Mouse (Mus musculus) forebrain, embryonic 10.5 days (tissue): ENCODE measurements around the gene Pnmal1. TPM values are rescaled to one million over a fixed set of nuclear protein-coding genes. Genes with fewer than 3 reads are reported as not detected.

Experiments used
- DNase-seq: peaks from one replicate; pipeline ENCODE4 v3.0.0-alpha.2; 2017; ENCODE audit warnings: low spot score; ENCODE audit errors: extremely low spot score
- H3K27ac ChIP-seq: fragments of 300-500 bp; sonication (generic); 2 replicates; pipeline ENCODE4 v1.5.1; 2016; ENCODE audit warnings: mild to moderate bottlenecking
- H3K27me3 ChIP-seq: fragments of 300-500 bp; sonication (generic); 2 replicates; pipeline ENCODE4 v1.6.1; 2016; ENCODE audit warnings: mild to moderate bottlenecking; ENCODE audit not compliant: poor library complexity, severe bottlenecking
- H3K36me3 ChIP-seq: fragments of 300-500 bp; sonication (generic); replicated peaks from 2 replicates; pipeline ENCODE4 v1.6.1; 2016; ENCODE audit warnings: mild to moderate bottlenecking, moderate library complexity
- H3K4me1 ChIP-seq: fragments of 300-500 bp; sonication (generic); 2 replicates; pipeline ENCODE4 v1.6.1; 2016
- H3K4me3 ChIP-seq: fragments of 300-500 bp; sonication (generic); 2 replicates; pipeline ENCODE4 v1.5.1; 2016; ENCODE audit warnings: mild to moderate bottlenecking, moderate library complexity
- H3K9me3 ChIP-seq: fragments of 300-500 bp; sonication (generic); 2 replicates; pipeline ENCODE4 v1.6.1; 2016; ENCODE audit warnings: mild to moderate bottlenecking, moderate library complexity
- WGBS: fragments of 180-500 bp; shearing (Covaris S2); methylation state at CpG from one replicate; pipeline ENCODE4 v1.1.7; 2016; 5-methylcytosine and 5-hydroxymethylcytosine counted together
- polyA plus RNA-seq: library from polyadenylated mRNA; unstranded; fragments of >200 nt; fragmentation: Nextera tagmentation; extraction: Ambion mirVana; gene quantifications from 2 replicates; pipeline ENCODE4 v1.2.1, GENCODE M21; 2016

Gene Pnmal1
- polyA plus RNA-seq, 1 experiment from 2014 or later, result 9.3 TPM

- 94% methylated on average over 3 of the region's 3 CpGs for WGBS
- Histone ChIP-seq H3K27me3 (no peaks in the 10 kb centered on the region), H3K36me3 (no peaks in the 10 kb centered on the region), H3K4me1 (peaks cover 35% of the 10 kb centered on the region), H3K9me3 (no peaks in the 10 kb centered on the region), H3K4me3 (no peak overlapping the region), H3K27ac (no peak overlapping the region)
- DNase-seq, result no peak
These were observed 19.1 kb downstream of the Pnmal1 start for GRCm38 (mm10) chr7:16978593-16978992.

- peak; percentile 49 for DNase-seq
- H3K4me1 ChIP-seq, result peaks cover 43% of the 10 kb centered on the region
- H3K4me3 ChIP-seq, result peak overlapping the region; percentile 35
- peak overlapping the region; percentile 85 for H3K27ac ChIP-seq
- WGBS, result 17% methylated on average over 12 of the region's 12 CpGs
- no peaks in the 10 kb centered on the region for H3K27me3 ChIP-seq
- peaks cover under 1% of the 10 kb centered on the region for H3K36me3 ChIP-seq
- no peaks in the 10 kb centered on the region for H3K9me3 ChIP-seq
These were observed 20.9 kb downstream of the Pnmal1 start for GRCm38 (mm10) chr7:16980348-16980747.

- peak; percentile 89 for DNase-seq
- peak within 1 kb of the TSS; percentile 82 for H3K27ac ChIP-seq
These were observed 23.5 kb downstream of the Pnmal1 start, which contains the start of gene Gm42372 for GRCm38 (mm10) chr7:16982859-16983568. Gm42372 (plus strand) TSS chr7:16983086.

GRCm38 (mm10) chr7:16987541-16988149, 28.2 kb downstream of the Pnmal1 start:
- H3K9me3 ChIP-seq, result peaks cover 6% of the 10 kb centered on the region; the same call in 1 of the 2 replicates
- no peak overlapping the region for H3K4me3 ChIP-seq
- DNase-seq, result no peak
- peaks cover 6% of the 10 kb centered on the region for H3K36me3 ChIP-seq
- H3K27me3 ChIP-seq, result no peaks in the 10 kb centered on the region
- 79% methylated on average over 7 of the region's 7 CpGs for WGBS
- peaks cover 60% of the 10 kb centered on the region for H3K4me1 ChIP-seq
- 0 out of 2 replicates have a peak overlapping the region, but pooled peaks have one; percentile 44 for H3K27ac ChIP-seq

More at GRCm38 (mm10) chr7:16982859-16983568, 23.5 kb downstream of the Pnmal1 start, which contains the start of gene Gm42372:
- Histone ChIP-seq H3K9me3 (no peaks in the 10 kb centered on the region), H3K36me3 (peaks cover 6% of the 10 kb centered on the region), H3K4me1 (peaks cover 53% of the 10 kb centered on the region), H3K27me3 (no peaks in the 10 kb centered on the region), H3K4me3 (peak within 1 kb of the TSS; percentile 53)
- WGBS, result 18% methylated on average over 26 of the region's 26 CpGs

- H3K27me3 ChIP-seq, result no peaks in the 10 kb centered on the region
- H3K36me3 ChIP-seq, result peaks cover 6% of the 10 kb centered on the region
- DNase-seq, result no peak
- H3K9me3 ChIP-seq, result peaks cover 6% of the 10 kb centered on the region; the same call in 1 of the 2 replicates
- H3K4me3 ChIP-seq, result no peak overlapping the region
- H3K4me1 ChIP-seq, result peaks cover 57% of the 10 kb centered on the region
- 70% methylated on average over 3 of the region's 3 CpGs for WGBS
- no peak overlapping the region for H3K27ac ChIP-seq
These were observed 28.9 kb downstream of the Pnmal1 start for GRCm38 (mm10) chr7:16988405-16988804.

- H3K4me1 ChIP-seq, result peaks cover 65% of the 10 kb centered on the region
- H3K27me3 ChIP-seq, result no peaks in the 10 kb centered on the region
- H3K36me3 ChIP-seq, result peaks cover 11% of the 10 kb centered on the region
- H3K27ac ChIP-seq, result peak overlapping the region; percentile 85
- peaks cover 6% of the 10 kb centered on the region; the same call in 1 of the 2 replicates for H3K9me3 ChIP-seq
- DNase-seq, result no peak
- H3K4me3 ChIP-seq, result peak overlapping the region; percentile 19; the same call in 1 of the 2 replicates
- WGBS, result 40% methylated on average over 15 of the region's 15 CpGs
These were observed 30.7 kb downstream of the Pnmal1 start for GRCm38 (mm10) chr7:16990006-16990744.

GRCm38 (mm10) chr7:16991681-16992450, 32.4 kb downstream of the Pnmal1 start:
- 62% methylated on average over 18 of the region's 18 CpGs for WGBS
- no peaks in the 10 kb centered on the region for H3K27me3 ChIP-seq
- H3K4me1 ChIP-seq, result peaks cover 81% of the 10 kb centered on the region
- H3K9me3 ChIP-seq, result peaks cover 6% of the 10 kb centered on the region; the same call in 1 of the 2 replicates
- H3K36me3 ChIP-seq, result peaks cover 22% of the 10 kb centered on the region
- peak overlapping the region; percentile 91 for H3K27ac ChIP-seq
- peak overlapping the region; percentile 32 for H3K4me3 ChIP-seq
- peak; percentile 80 for DNase-seq

- DNase-seq, result no peak
- H3K4me1 ChIP-seq, result peaks cover 81% of the 10 kb centered on the region
These were observed 33.0 kb downstream of the Pnmal1 start, which contains the start of gene Ccdc8 for GRCm38 (mm10) chr7:16992451-16992807. Ccdc8 (plus strand) TSS chr7:16992708.

GRCm38 (mm10) chr7:16993651-16994399, 34.3 kb downstream of the Pnmal1 start:
- DNase-seq, result peak; percentile 77
- Histone ChIP-seq H3K27me3 (no peaks in the 10 kb centered on the region), H3K27ac (peak overlapping the region; percentile 93), H3K4me1 (peaks cover 79% of the 10 kb centered on the region), H3K36me3 (peaks cover 42% of the 10 kb centered on the region), H3K4me3 (peak overlapping the region; percentile 69), H3K9me3 (peaks cover 6% of the 10 kb centered on the region; the same call in 1 of the 2 replicates)
- 1% methylated on average over 27 of the region's 27 CpGs for WGBS

More at GRCm38 (mm10) chr7:16992451-16992807, 33.0 kb downstream of the Pnmal1 start, which contains the start of gene Ccdc8:
- peak within 1 kb of the TSS; percentile 93 for H3K27ac ChIP-seq
- H3K36me3 ChIP-seq, result peaks cover 28% of the 10 kb centered on the region
- no peaks in the 10 kb centered on the region for H3K27me3 ChIP-seq
- 95% methylated on average over 5 of the region's 5 CpGs for WGBS
- H3K9me3 ChIP-seq, result peaks cover 6% of the 10 kb centered on the region; the same call in 1 of the 2 replicates
- peak within 1 kb of the TSS; percentile 69 for H3K4me3 ChIP-seq

- H3K4me3 ChIP-seq, result peak overlapping the region; percentile 69
- no peaks in the 10 kb centered on the region for H3K27me3 ChIP-seq
- H3K36me3 ChIP-seq, result peaks cover 46% of the 10 kb centered on the region
- WGBS, result 6% methylated on average over 20 of the region's 20 CpGs
- peaks cover 4% of the 10 kb centered on the region; the same call in 1 of the 2 replicates for H3K9me3 ChIP-seq
- DNase-seq, result no peak
- peaks cover 80% of the 10 kb centered on the region for H3K4me1 ChIP-seq
- H3K27ac ChIP-seq, result peak overlapping the region; percentile 93
These were observed 34.9 kb downstream of the Pnmal1 start for GRCm38 (mm10) chr7:16994400-16994799.

- no peak for DNase-seq
- WGBS, result 99% methylated on average over 4 of the region's 4 CpGs
- H3K4me1 ChIP-seq, result peaks cover 74% of the 10 kb centered on the region
- peak overlapping the region; percentile 93 for H3K27ac ChIP-seq
- no peaks in the 10 kb centered on the region for H3K9me3 ChIP-seq
- H3K36me3 ChIP-seq, result peaks cover 52% of the 10 kb centered on the region
- peak overlapping the region; percentile 69 for H3K4me3 ChIP-seq
- H3K27me3 ChIP-seq, result no peaks in the 10 kb centered on the region
These were observed 35.9 kb downstream of the Pnmal1 start for GRCm38 (mm10) chr7:16995345-16995744.
